Mouse (Mus musculus) erythroblast, embryonic 14.5 days (primary cell): ENCODE data around the gene Cma1.

Experiments used
- GATA1 ChIP-seq: IDR thresholded peaks from 2 replicates; pipeline ENCODE4 v1.6.1; 2012; ENCODE audit warnings: low read length, inconsistent platforms, mixed read lengths
- TAL1 ChIP-seq: IDR thresholded peaks from 3 replicates; pipeline ENCODE4 v1.6.1; 2012; ENCODE audit warnings: low read length, inconsistent platforms, mixed read lengths

GRCm38 (mm10) chr14:55926847-55927246, 17.6 kb downstream of the Cma1 start:
- TF ChIP-seq GATA1, result no peak
- no peak for TF ChIP-seq TAL1
